Mouse (Mus musculus) cerebellum, adult (tissue): ENCODE data around the gene Itgae.

Experiments used
- ATAC-seq: cut with Nextera tagmentation; 2 replicates; pipeline ENCODE4 v1.9.2; 2017; ENCODE audit warnings: mild to moderate bottlenecking, moderate library complexity, mixed read lengths; ENCODE audit not compliant: insufficient number of reproducible peaks, low FRiP score, low TSS enrichment

The Itgae gene

DNA sequence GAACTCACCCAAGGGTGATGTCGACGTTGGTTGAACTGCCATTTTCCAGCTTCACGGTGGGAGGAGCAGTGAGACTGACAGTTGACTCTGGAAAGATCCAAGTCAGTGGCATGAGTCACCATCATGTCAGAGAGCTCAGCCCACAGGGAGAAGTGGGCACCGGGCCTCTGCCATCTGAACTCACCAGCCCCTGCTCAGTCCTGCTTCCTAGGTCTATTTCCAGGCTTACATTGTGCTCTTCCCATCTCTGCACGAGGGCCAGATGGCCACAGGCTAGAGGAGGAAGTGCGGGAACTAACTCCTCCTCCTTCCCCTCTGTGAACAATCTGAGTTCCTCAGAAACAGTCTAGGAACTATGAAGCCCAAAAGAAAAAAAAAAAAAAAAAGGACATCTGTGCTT, 102.7 kb downstream of the Itgae start:
- peak; percentile 84 for ATAC-seq

DNA sequence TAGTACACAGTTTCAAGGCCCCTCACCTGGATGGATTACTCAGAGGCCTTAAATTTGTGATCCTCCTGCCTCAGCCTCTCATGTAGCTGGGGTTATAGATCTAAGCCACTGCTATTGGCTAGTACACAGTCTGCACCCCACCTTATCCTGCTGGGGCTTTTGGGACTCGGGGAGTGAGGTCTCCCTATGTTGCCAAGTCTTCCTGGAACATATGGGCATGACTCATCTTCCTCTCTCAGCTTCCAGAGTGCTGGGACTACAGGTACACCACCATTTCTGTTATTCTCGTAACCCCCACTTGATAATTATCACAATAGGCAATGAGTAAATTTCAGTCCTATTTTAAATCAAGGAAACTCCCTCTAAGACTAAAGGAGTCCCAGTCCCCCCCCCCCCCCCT, 104.1 kb downstream of the Itgae start:
- no peak for ATAC-seq
